Mouse (Mus musculus): Measurements from ENCODE around the gene Vmp1. TPM values are rescaled to one million over a fixed set of nuclear protein-coding genes. Genes with fewer than 3 reads are reported as not detected.

Vmp1 gene
- polyA plus RNA-seq, 1 experiment: 65.3 TPM

DNA sequence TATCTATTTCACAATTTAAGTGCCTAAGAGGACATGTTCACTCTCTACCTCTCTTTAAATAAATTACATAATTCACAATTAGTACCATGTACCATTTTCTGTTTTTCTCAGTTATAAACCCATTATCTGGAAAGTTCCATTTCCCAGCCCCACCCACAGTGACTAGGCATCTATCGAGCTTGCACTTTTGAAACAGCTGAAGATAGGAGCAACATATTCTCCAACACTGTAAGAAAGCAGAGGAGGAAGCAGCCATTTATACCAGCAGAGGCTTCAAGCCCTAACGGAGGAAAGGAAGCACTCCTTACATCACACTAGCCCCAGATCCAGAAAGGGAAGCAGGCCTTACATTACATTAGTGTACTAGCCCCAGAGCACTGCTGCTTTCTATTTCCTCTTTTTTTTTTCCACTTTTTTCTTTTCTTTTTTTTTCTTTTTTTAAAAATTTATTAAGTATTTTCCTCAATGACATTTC is 69.5 kb downstream of the Vmp1 start:
- 11% methylated on average over 2 of the region's 2 CpGs for WGBS
- no peak for TF ChIP-seq POLR2A (IDR thresholded peaks at IDR 0.05; ENCODE audit: borderline replicate concordance, extremely low read depth, low read depth, low read length)
- TF ChIP-seq CTCF (IDR thresholded peaks at IDR 0.05; ENCODE audit: insufficient read depth, low read length): no peak
- peaks cover 2% of the 10 kb centered on the region for H3K4me1 ChIP-seq (ENCODE audit: control insufficient read depth, insufficient read depth, low read length)
- DNase-seq: no peak
- no peak overlapping the region for H3K4me3 ChIP-seq (replicated peaks; ENCODE audit: extremely low read depth, low read depth, low read length)

GRCm38 (mm10) chr11:86611991-86612390 is 71.6 kb downstream of the Vmp1 start:
- no peak for DNase-seq
- TF ChIP-seq POLR2A (IDR thresholded peaks at IDR 0.05; ENCODE audit: borderline replicate concordance, extremely low read depth, low read depth, low read length) (no peak), CTCF (IDR thresholded peaks at IDR 0.05; ENCODE audit: insufficient read depth, low read length) (no peak)
- Histone ChIP-seq H3K4me3 (replicated peaks; ENCODE audit: extremely low read depth, low read depth, low read length) (no peak overlapping the region), H3K4me1 (ENCODE audit: control insufficient read depth, insufficient read depth, low read length) (peaks cover 2% of the 10 kb centered on the region)
- 94% methylated on average over 1 of the region's 1 CpGs for WGBS

GRCm38 (mm10) chr11:86610239-86610638 is 73.4 kb downstream of the Vmp1 start:
- no peak for TF ChIP-seq CTCF (IDR thresholded peaks at IDR 0.05; ENCODE audit: insufficient read depth, low read length)
- DNase-seq: no peak
- WGBS: 84% methylated on average over 3 of the region's 3 CpGs
- Histone ChIP-seq H3K4me1 (ENCODE audit: control insufficient read depth, insufficient read depth, low read length) (peaks cover 2% of the 10 kb centered on the region), H3K4me3 (replicated peaks; ENCODE audit: extremely low read depth, low read depth, low read length) (no peak overlapping the region)

DNA sequence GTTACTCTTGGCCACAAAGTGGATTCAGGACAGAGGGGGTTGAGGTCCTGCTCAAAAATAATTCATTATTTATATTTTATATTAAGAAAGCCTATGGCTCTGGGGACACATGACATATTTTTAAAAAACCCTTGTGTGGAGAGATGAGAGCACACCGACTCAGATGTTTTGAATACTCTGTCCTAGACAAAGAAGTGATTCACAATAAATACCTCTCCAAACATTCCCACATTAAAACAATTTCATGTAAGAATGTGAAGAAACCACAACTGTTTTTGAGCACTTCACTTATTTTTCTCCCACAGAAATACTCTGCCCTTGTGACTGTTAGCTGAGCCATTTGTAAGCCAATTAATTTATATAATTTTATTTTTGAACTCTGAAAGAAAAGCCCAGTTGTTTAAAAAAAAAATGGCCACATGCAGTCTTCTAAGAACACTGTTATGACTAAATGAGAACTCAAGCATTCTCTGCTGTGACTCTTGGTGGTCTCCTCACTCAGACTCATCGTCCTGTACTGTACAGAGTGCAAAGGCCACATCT is 75.8 kb downstream of the Vmp1 start:
- no peak for TF ChIP-seq CTCF (IDR thresholded peaks at IDR 0.05; ENCODE audit: insufficient read depth, low read length)
- no peak for TF ChIP-seq POLR2A (IDR thresholded peaks at IDR 0.05; ENCODE audit: borderline replicate concordance, extremely low read depth, low read depth, low read length)
- DNase-seq: no peak
- peaks cover 3% of the 10 kb centered on the region; the same call in 1 of the 2 replicates for H3K4me1 ChIP-seq (ENCODE audit: control insufficient read depth, insufficient read depth, low read length)
- WGBS: 71% methylated on average over 2 of the region's 2 CpGs
- no peak overlapping the region for H3K4me3 ChIP-seq (replicated peaks; ENCODE audit: extremely low read depth, low read depth, low read length)

DNA sequence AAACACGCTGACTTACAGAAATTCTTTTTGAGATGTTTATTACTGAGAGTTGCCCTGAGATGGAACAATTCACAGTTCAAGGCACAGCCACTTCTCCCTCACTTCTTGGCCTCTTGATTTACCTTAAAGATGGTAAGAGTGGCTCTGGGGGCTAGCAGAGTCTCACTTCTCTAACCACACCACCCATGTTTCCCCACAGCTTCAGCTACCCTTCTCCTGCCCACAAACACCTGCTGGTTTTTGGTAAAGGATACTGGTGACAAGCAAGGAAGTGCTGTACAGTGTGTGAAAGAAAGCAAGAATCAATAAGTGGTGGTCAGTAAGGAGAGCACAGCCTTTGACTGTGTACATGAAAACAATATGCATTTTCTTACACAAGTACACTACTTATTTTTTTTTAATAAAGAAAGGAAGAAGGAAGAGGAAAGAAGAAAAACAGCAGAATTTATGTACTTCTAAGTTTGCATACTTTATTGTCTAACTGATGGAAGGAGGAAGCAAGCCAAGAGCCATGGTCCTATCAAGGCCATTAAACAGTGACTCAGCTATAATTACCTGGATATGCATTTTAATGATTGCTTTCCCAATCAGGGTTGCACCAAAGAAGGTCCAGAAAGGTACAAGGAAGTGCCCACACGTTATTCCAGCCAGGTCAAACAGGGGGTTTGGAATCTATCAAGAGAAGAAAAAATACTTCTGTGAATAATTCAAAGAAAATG is 76.9 kb downstream of the Vmp1 start:
- H3K4me1 ChIP-seq (ENCODE audit: control insufficient read depth, insufficient read depth, low read length): peaks cover 3% of the 10 kb centered on the region; the same call in 1 of the 2 replicates
- no peak for DNase-seq
- TF ChIP-seq CTCF (IDR thresholded peaks at IDR 0.05; ENCODE audit: insufficient read depth, low read length) (no peak), POLR2A (IDR thresholded peaks at IDR 0.05; ENCODE audit: borderline replicate concordance, extremely low read depth, low read depth, low read length) (no peak)
- no peak overlapping the region for H3K4me3 ChIP-seq (replicated peaks; ENCODE audit: extremely low read depth, low read depth, low read length)
- 74% methylated on average over 2 of the region's 2 CpGs for WGBS

GRCm38 (mm10) chr11:86604732-86605520 is 78.7 kb downstream of the Vmp1 start:
- TF ChIP-seq CTCF (IDR thresholded peaks at IDR 0.05; ENCODE audit: insufficient read depth, low read length): no peak
- no peak for TF ChIP-seq POLR2A (IDR thresholded peaks at IDR 0.05; ENCODE audit: borderline replicate concordance, extremely low read depth, low read depth, low read length)
- 54% methylated on average over 5 of the region's 5 CpGs for WGBS
- Histone ChIP-seq H3K4me1 (ENCODE audit: control insufficient read depth, insufficient read depth, low read length) (peaks cover 3% of the 10 kb centered on the region; the same call in 1 of the 2 replicates), H3K4me3 (replicated peaks; ENCODE audit: extremely low read depth, low read depth, low read length) (no peak overlapping the region)
- DNase-seq: no peak

GRCm38 (mm10) chr11:86604289-86604688 is 79.3 kb downstream of the Vmp1 start:
- H3K4me3 ChIP-seq (replicated peaks; ENCODE audit: extremely low read depth, low read depth, low read length): no peak overlapping the region
- no peak for TF ChIP-seq CTCF (IDR thresholded peaks at IDR 0.05; ENCODE audit: insufficient read depth, low read length)
- WGBS: 87% methylated on average over 3 of the region's 3 CpGs
- H3K4me1 ChIP-seq (ENCODE audit: control insufficient read depth, insufficient read depth, low read length): peaks cover 3% of the 10 kb centered on the region; the same call in 1 of the 2 replicates
- no peak for DNase-seq

DNA sequence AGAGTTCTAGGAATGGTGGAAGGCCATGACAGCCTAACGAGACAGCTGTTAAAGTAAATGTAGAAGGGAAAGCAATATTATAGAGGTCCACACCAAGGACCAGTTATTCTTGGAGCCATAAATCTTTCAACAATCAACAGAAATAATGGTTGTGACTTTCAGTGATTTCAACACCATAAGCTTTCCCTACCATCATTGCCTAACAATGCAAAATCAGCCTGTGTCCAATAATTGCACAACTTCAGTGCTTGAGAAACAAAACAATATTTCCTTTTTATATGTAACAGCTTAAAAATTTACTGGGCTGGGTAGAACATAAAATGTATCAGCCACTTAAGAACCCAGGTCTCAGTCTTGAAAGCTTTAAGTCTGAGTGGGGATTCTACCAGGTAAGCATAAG is 79.9 kb downstream of the Vmp1 start:
- DNase-seq: no peak
- WGBS: 77% methylated on average over 1 of the region's 1 CpGs
- Histone ChIP-seq H3K4me3 (replicated peaks; ENCODE audit: extremely low read depth, low read depth, low read length) (no peak overlapping the region), H3K4me1 (ENCODE audit: control insufficient read depth, insufficient read depth, low read length) (peaks cover 3% of the 10 kb centered on the region; the same call in 1 of the 2 replicates)
- no peak for TF ChIP-seq POLR2A (IDR thresholded peaks at IDR 0.05; ENCODE audit: borderline replicate concordance, extremely low read depth, low read depth, low read length)
- TF ChIP-seq CTCF (IDR thresholded peaks at IDR 0.05; ENCODE audit: insufficient read depth, low read length): no peak

- DNase-seq: no peak
- no peak overlapping the region for H3K4me3 ChIP-seq (replicated peaks; ENCODE audit: extremely low read depth, low read depth, low read length)
- peaks cover 3% of the 10 kb centered on the region; the same call in 1 of the 2 replicates for H3K4me1 ChIP-seq (ENCODE audit: control insufficient read depth, insufficient read depth, low read length)
- 75% methylated on average over 3 of the region's 3 CpGs for WGBS
- TF ChIP-seq POLR2A (IDR thresholded peaks at IDR 0.05; ENCODE audit: borderline replicate concordance, extremely low read depth, low read depth, low read length) (no peak), CTCF (IDR thresholded peaks at IDR 0.05; ENCODE audit: insufficient read depth, low read length) (no peak)
These were observed 81.5 kb downstream of the Vmp1 start for GRCm38 (mm10) chr11:86602116-86602515.

Measured in lung, adult 2 months (tissue).